Mouse (Mus musculus): ENCODE measurements at regions not wholly inside any gene's neighbourhood (a gene's known extent, or its start where the extent isn't known, plus 50 kb on each side); places are given as distances from the start of the nearest gene placed in this dataset.

GRCm38 (mm10) chr5:119228691-119229090 is 441.8 kb upstream of the Tbx3 start:
- no peak for DNase-seq

- DNase-seq: no peak
Measured at GRCm38 (mm10) chr5:119232941-119233340, 437.5 kb upstream of the Tbx3 start.

DNA sequence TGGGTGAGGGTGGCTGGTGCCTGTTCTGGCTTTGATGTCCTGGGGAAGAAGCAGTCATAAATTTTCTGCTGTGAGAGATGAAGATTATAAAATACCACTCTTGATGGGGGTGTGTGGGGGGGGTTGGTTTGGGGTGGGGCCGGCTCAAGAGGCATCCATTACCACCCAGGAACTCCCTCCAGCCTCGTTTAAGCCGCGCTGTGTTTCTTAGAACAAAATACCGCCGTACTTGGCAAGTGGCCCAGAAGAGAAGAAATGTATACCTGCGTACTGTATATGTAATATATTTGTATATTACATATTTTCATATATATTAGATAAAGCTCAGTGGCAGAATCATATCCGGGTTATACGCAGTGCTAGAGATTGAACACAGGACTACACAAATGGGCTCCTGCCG is 434.6 kb upstream of the Tbx3 start:
- DNase-seq: no peak

DNA sequence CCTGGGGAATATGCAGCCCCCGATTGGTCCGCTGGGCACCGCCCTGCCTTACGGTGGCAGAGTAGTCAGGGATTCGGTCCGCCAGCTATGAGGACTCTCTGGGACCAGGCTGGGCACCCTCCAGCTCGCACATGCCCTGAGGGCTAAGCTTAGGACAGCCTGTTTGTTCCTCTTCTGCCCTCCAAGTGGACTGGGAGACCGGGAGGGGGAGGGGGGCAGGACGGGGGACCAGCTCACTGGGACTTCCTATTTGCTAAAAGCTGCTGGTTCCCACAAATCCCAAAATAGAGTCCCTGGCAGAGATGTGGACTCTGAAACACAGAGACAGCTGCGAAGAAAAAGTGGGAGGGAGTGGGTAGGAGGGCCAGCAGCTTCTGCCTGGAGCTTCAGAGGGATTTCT is 423.6 kb upstream of the Tbx3 start:
- no peak for DNase-seq

GRCm38 (mm10) chr5:119248626-119249025 is 421.8 kb upstream of the Tbx3 start:
- no peak for DNase-seq

DNA sequence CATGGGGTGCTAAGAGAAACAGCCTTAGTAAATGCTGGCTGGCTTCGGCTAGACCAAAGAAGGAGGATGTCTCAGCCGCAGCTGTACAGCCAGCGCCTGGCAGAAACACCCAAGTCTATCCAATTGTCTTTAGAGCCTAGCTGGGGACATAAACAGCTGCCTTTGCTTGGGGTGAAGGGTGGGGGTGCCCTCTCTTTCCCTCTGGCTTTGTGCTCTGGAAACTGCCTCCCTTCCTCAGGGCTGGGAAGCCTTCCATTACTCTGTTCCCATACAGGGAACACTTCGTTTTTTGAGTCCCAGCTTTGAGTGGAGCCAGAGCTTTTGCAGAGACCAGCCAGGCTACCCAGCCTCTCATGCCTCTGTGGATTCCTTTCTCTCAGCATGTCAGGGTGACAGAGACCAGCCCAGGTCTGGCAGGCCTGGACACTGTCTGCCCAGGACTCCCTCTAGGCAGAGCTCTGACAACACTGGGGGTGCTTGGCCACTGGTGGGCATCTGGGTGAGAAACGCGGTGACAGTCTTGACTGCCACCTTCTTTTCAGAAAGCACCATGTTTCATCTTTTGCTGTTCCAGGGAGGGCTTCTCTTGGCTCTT is 421.2 kb upstream of the Tbx3 start:
- DNase-seq: no peak

DNA sequence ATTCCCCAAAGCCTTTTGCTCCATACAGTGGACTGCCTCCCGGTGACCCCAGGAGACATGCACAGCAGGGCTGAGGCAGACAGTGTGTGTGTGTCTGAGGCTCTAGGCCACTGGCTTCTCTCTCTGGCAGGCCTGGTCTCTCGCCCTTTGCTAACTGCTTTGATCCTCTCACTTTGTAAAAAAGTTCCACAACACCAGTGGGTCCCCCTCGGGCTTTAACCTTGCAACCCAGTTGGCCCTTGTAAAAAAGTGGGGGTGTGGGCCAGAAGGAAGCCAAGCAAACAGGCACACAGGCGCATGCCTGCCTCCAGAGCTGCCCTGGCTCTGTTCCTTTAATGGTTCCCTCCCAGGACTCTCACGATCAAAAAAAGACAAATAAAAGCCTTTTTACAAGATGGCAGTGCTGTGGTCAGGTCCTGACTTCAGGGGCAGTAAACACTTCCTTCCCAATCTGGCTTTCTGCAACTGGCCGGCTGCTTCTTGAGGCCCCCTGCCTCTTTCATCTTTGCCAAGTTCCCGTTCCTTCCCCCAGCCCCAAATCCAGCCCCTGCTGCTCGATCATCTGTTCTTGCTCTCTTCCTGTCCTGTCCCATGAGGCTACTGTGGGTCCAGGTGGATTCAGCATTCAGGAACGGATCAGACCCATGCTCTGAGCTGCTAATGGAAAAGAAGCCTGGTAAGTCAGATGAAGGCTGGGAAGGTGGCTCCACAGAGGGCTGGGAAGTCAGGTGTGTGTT is 419.0 kb upstream of the Tbx3 start:
- DNase-seq: no peak

DNA sequence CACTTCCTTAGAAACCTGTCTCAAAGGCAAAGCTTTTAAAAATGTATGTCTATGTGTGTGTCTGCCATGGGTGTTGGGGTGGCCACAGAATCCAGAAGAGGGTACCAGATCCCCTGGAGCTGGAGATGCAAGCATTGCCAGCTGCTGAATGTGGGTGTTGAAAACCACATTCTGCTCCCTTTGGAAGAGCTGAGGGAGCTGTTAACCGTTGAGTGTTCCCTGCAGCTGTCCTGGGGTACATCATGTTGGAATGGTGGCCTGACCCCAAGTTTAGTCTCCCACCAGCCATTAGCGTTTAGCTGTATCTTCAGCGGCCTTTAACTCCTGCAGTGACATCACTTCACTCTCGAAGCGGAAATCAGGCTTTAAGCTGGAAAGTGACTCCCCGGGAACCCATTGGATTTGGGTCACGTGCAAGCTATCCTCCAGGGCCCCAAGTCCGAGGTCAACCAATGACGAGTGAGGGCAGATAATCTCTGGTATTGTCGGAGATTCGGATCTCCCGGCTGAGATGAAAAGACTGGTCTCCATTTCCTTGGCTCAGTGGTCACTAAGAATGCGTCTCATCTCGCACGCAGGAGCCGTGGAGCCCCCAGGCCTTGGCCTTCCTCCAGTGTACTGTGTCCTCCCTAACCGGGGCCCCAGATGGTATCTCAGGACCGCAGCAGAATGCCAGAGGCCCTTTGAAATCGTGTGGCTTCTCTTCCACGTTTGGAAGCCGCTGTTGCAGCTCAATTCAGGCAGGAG is 412.9 kb upstream of the Tbx3 start:
- no peak for DNase-seq

- no peak for DNase-seq
Measured at GRCm38 (mm10) chr5:119258831-119259230, 411.6 kb upstream of the Tbx3 start.

DNA sequence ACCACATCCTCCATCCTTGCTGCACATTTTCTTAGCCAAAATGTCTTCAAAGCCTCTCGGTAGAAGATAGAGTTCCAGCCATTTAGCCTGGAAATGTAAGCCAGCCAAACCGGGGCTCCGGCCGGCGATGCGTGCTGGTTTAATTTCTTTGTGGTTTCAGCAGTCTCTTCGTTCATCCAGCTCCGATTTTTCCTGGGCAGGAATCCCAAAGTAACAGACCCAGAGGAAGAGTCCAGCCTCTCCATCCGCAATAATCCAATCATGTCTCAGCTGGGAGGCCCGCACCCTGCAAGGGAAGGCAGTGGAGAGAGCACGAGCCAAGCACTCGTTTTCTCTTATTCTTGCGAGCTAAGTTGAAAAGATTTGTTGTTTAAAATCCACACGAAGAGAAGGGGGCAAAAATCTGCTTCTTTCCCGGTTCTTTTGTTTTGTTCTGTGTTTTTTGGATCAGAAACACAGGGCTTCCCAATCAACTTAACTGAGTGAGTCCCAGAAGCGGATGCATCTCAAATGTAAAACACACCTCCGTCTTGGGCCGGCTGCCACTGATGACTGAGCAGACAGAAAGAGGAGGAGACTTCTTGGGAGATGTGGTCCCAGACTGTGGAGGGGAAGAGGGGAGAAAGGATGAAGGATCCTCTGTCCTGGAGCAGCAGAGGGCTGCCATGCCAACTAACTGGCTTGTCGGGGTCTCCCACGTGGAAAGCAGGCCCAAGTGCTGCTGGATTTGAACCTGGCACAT is 405.1 kb upstream of the Tbx3 start:
- no peak for DNase-seq

- no peak for DNase-seq
Measured at GRCm38 (mm10) chr5:119271234-119271852, 399.1 kb upstream of the Tbx3 start.

- no peak for DNase-seq
Measured at GRCm38 (mm10) chr5:119273203-119273602, 397.3 kb upstream of the Tbx3 start.

- no peak for DNase-seq
Measured at GRCm38 (mm10) chr5:119273615-119274014, 396.9 kb upstream of the Tbx3 start.

- DNase-seq: no peak
Measured at GRCm38 (mm10) chr5:119274817-119275494, 395.5 kb upstream of the Tbx3 start.

- no peak for DNase-seq
Measured at GRCm38 (mm10) chr5:119280146-119280545, 390.3 kb upstream of the Tbx3 start.

DNA sequence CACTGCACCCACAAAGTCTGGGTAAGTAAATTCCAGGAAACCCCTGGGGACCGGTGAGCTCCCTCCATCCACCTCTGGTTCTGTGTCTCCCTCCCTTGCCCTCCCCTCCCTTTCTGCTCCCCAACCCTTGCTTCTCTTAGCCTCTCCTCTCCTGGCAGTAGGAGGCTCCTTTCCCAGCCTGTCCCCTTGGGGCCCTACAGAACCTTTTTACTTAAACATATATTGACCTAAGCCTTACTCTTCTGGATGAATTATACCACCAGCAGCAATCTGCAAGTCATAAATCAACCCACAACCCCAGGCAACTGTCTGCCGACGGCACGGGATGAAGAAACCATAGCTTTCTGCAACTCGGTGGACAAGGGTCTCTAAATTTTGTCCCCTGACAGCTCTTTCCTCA is 380.7 kb upstream of the Tbx3 start:
- DNase-seq: no peak

DNA sequence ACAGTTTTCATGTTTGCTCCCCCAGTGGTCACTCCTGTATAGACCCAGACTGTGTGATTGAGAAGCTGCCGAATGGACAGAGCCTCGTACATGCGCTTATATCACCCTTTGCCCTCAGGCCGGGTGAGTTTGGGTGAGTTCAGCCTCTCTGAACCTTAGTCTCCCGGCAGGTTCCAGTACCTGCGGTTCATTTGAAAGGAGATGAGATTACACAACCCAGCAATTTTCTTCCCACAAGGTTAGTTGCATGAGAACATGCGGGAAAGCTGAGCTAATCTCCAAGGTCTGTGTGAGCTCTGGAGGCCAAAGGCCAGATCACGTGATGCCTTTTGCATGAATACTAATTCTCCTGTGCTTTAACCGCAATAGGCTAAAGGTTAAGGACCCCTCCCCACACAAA is 378.1 kb upstream of the Tbx3 start:
- DNase-seq: no peak

DNA sequence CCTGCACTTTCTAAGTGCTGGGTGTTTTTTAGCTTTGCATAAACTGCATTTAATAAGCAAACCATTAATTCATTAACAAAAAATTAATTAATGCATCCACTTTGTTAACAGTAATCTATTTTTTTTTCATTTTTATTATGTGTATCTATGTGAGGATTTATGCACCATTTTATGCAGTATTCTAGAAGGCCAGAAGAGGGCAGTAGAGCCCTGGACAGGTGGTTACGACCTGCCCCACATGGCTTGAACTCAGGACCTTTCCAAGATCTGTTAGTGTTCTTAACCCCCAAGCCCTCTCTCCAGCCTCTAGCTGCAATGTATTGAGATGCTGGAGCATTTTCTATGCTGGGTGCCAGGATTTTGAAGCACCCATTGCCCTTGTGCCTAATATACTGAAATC is 377.6 kb upstream of the Tbx3 start:
- no peak for DNase-seq

- DNase-seq: no peak
Measured at GRCm38 (mm10) chr5:119299311-119299710, 371.2 kb upstream of the Tbx3 start.

DNA sequence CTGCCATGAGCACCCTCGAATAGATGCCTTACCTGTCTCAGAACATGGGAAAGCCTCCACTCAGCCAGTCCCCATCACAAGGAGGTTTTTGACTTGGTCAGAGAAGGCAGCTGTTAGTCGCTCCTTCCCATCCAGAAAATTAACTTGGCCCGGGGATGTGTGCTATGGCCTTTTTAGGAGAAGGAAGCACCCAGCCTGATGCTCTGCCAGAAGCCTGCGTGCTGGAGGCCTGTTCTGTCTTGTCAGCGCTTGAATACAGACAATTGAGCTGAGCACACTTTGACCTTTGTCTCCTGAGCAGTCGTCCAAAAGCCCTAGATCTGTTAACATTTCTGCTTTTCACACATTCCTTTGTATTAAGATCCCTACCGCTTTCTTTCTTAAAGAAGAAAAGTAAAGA is 370.4 kb upstream of the Tbx3 start:
- no peak for DNase-seq

GRCm38 (mm10) chr5:119301539-119301938 is 368.9 kb upstream of the Tbx3 start:
- DNase-seq: no peak

DNA sequence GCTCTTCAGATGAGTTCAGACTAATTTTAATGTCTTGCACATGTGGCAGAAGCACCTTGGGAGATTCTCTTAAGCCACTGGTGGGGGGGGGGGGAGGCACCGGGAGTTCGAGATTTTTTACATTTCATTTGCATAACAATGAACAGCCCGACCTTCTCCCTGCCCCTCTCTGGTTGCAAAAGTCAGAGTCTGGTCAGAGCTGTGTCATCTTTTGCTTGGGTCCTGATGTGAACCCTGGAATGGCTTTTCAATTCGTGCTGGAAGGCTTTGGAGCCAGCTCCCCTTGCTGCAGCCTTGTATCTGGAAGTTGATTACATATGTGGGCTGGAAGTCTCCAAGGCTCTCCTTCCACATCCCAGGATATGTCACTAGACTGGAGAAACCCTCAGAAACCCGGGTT is 365.7 kb upstream of the Tbx3 start:
- no peak for DNase-seq

Measured in spleen, adult 18-20 months (tissue).